Mouse (Mus musculus) heart, embryonic 15.5 days (tissue): ENCODE data around the gene Fbln7. TPM values are rescaled to one million over a fixed set of nuclear protein-coding genes. Genes with fewer than 3 reads are reported as not detected.

Source experiments
- ATAC-seq: fragments of 200-750 bp; cut with Nextera tagmentation; replicated peaks from 2 replicates; pipeline ENCODE4 v1.8.0; 2017; ENCODE audit warnings: low read depth, moderate TSS enrichment; ENCODE audit not compliant: insufficient number of reproducible peaks, insufficient read depth, low FRiP score
- H3K27ac ChIP-seq: fragments of 300-500 bp; sonication (generic); 2 replicates; pipeline ENCODE4 v1.5.1; 2015; ENCODE audit warnings: mild to moderate bottlenecking, inconsistent platforms
- H3K27me3 ChIP-seq: fragments of 300-500 bp; sonication (generic); 2 replicates; pipeline ENCODE4 v1.6.1; 2015; ENCODE audit warnings: inconsistent platforms
- H3K36me3 ChIP-seq: fragments of 300-500 bp; sonication (generic); 2 replicates; pipeline ENCODE4 v1.6.1; 2015; ENCODE audit warnings: mild to moderate bottlenecking, inconsistent platforms
- H3K4me1 ChIP-seq: fragments of 300-500 bp; sonication (generic); replicated peaks from 2 replicates; pipeline ENCODE4 v1.6.1; 2015; ENCODE audit warnings: inconsistent platforms
- H3K4me2 ChIP-seq: fragments of 300-500 bp; sonication (generic); 2 replicates; pipeline ENCODE4 v1.6.1; 2015; ENCODE audit warnings: inconsistent platforms, mild to moderate bottlenecking, moderate library complexity
- H3K4me3 ChIP-seq: fragments of 300-500 bp; sonication (generic); 2 replicates; pipeline ENCODE4 v1.5.1; 2015; ENCODE audit warnings: mild to moderate bottlenecking, inconsistent platforms
- H3K9ac ChIP-seq: fragments of 300-500 bp; sonication (generic); 2 replicates; pipeline ENCODE4 v1.6.1; 2015; ENCODE audit warnings: mild to moderate bottlenecking, inconsistent platforms
- H3K9me3 ChIP-seq: fragments of 300-500 bp; sonication (generic); replicated peaks from 2 replicates; pipeline ENCODE4 v1.6.1; 2016; ENCODE audit warnings: inconsistent platforms
- WGBS: fragments of 180-500 bp; shearing (Covaris S2); methylation state at CpG from one replicate; pipeline ENCODE4 v1.1.7; 2015; ENCODE audit warnings: mixed read lengths; 5-methylcytosine and 5-hydroxymethylcytosine counted together
- microRNA-seq: library from miRNA; unstranded; fragments of <30 nt; microRNA quantifications from one replicate; pipeline ENCODE4, GENCODE M21; 2016
- polyA plus RNA-seq: library from polyadenylated mRNA; unstranded; fragments of >200 nt; fragmentation: Nextera tagmentation; extraction: Ambion mirVana; gene quantifications from 2 replicates; pipeline ENCODE4 v1.2.1, GENCODE M21; 2015

Fbln7 gene
- polyA plus RNA-seq, 1 experiment from 2014 or later, result 1.2 TPM

GRCm38 (mm10) chr2:128924799-128925198 lies 62.0 kb downstream of the Fbln7 start:
- 92% methylated on average over 4 of the region's 4 CpGs for WGBS
- Histone ChIP-seq H3K4me1 (no peaks in the 10 kb centered on the region), H3K27ac (no peak overlapping the region), H3K4me2 (no peak overlapping the region), H3K36me3 (peaks cover 9% of the 10 kb centered on the region), H3K4me3 (no peak overlapping the region), H3K9me3 (no peaks in the 10 kb centered on the region), H3K27me3 (no peaks in the 10 kb centered on the region), H3K9ac (no peak overlapping the region)
- no peak for ATAC-seq

GRCm38 (mm10) chr2:128928446-128928845 lies 65.7 kb downstream of the Fbln7 start:
- WGBS, result 67% methylated on average over 3 of the region's 3 CpGs
- no peak for ATAC-seq
- H3K36me3 ChIP-seq, result peaks cover 16% of the 10 kb centered on the region

GRCm38 (mm10) chr2:128930704-128931103 lies 67.9 kb downstream of the Fbln7 start:
- peaks cover 20% of the 10 kb centered on the region for H3K36me3 ChIP-seq
- H3K27me3 ChIP-seq, result no peaks in the 10 kb centered on the region
- H3K4me2 ChIP-seq, result no peak overlapping the region
- ATAC-seq, result no peak
- no peak overlapping the region for H3K9ac ChIP-seq
- H3K4me3 ChIP-seq, result no peak overlapping the region
- H3K9me3 ChIP-seq, result no peaks in the 10 kb centered on the region
- no peaks in the 10 kb centered on the region for H3K4me1 ChIP-seq
- H3K27ac ChIP-seq, result no peak overlapping the region

More at GRCm38 (mm10) chr2:128928446-128928845, 65.7 kb downstream of the Fbln7 start:
- Histone ChIP-seq H3K4me2 (no peak overlapping the region), H3K4me1 (no peaks in the 10 kb centered on the region), H3K27me3 (no peaks in the 10 kb centered on the region), H3K9ac (no peak overlapping the region), H3K27ac (no peak overlapping the region), H3K9me3 (no peaks in the 10 kb centered on the region), H3K4me3 (no peak overlapping the region)

- Histone ChIP-seq H3K4me2 (no peak overlapping the region), H3K9me3 (no peaks in the 10 kb centered on the region), H3K27me3 (no peaks in the 10 kb centered on the region), H3K27ac (no peak overlapping the region), H3K36me3 (peaks cover 5% of the 10 kb centered on the region; the same call in 1 of the 2 replicates), H3K9ac (no peak overlapping the region), H3K4me1 (no peaks in the 10 kb centered on the region), H3K4me3 (no peak overlapping the region)
- ATAC-seq, result no peak
- 84% methylated on average over 3 of the region's 3 CpGs for WGBS
These were observed 73.5 kb downstream of the Fbln7 start for GRCm38 (mm10) chr2:128936256-128936655.

GRCm38 (mm10) chr2:128943538-128944528 lies 81.1 kb downstream of the Fbln7 start, which contains the start of gene Zc3h8:
Gene Zc3h8 (minus strand): TSS chr2:128944077.
- Histone ChIP-seq H3K36me3 (no peaks in the 10 kb centered on the region), H3K9ac (peak within 1 kb of the TSS; percentile 71), H3K4me1 (no peaks in the 10 kb centered on the region; the same call in 1 of the 2 replicates), H3K4me2 (peak within 1 kb of the TSS; percentile 88), H3K9me3 (no peaks in the 10 kb centered on the region), H3K27me3 (no peaks in the 10 kb centered on the region), H3K27ac (peak within 1 kb of the TSS; percentile 89), H3K4me3 (peak within 1 kb of the TSS; percentile 73)
- whole genome bisulfite sequencing, result 1% methylated on average over 65 of the region's 65 CpGs
- ATAC-seq, result peak; percentile 93

Small RNA genes within 50 kb of the gene (microRNA-seq; reads per million reads assigned to microRNA genes)
- not detected for gene Gm22859

Other genes with a start within 250 kb of the Fbln7 start
- gene Anapc1, start 175.6 kb upstream of the Fbln7 start, polyA plus RNA-seq, result 31.8 and 44.9 TPM in 2 replicates
- gene Mertk, start 164.0 kb upstream of the Fbln7 start, polyA plus RNA-seq, result 3.7 and 5.2 TPM in 2 replicates
- gene Tmem87b, start 44.9 kb upstream of the Fbln7 start, polyA plus RNA-seq, result 26.4 and 27.2 TPM in 2 replicates
- gene Zc3h8, start 81.1 kb downstream of the Fbln7 start, polyA plus RNA-seq, result 5.6 TPM in 2 replicates
- gene Zc3h6, start 104.4 kb downstream of the Fbln7 start, polyA plus RNA-seq, result 1.4 and 1.6 TPM in 2 replicates
- gene Gm10762, start 104.7 kb downstream of the Fbln7 start, polyA plus RNA-seq, result 9.7 and 11.5 TPM in 2 replicates
- 0.04 and 0.10 TPM in 2 replicates for gene Vinac1, start 185.2 kb downstream of the Fbln7 start, polyA plus RNA-seq
- gene Ttl, start 203.0 kb downstream of the Fbln7 start, polyA plus RNA-seq, result 8.0 and 9.9 TPM in 2 replicates
- gene Polr1b, start 238.0 kb downstream of the Fbln7 start, polyA plus RNA-seq, result 11.6 and 16.3 TPM in 2 replicates